Mouse (Mus musculus) MEL (cell line): ENCODE measurements around the gene Pttg1ip. TPM values are rescaled to one million over a fixed set of nuclear protein-coding genes. Genes with fewer than 3 reads are reported as not detected.

ENCODE experiments used
- DNase-seq: peaks from one replicate; pipeline ENCODE4 v3.0.0; 2011; ENCODE audit warnings: low read depth, low spot score
- H3K27ac ChIP-seq: 2 replicates; pipeline ENCODE4 v1.5.1; 2012; ENCODE audit warnings: low read depth, mild to moderate bottlenecking, control low read depth, low read length, moderate library complexity; ENCODE audit not compliant: control insufficient read depth
- H3K27me3 ChIP-seq, 2 experiments: fragments of 150-350 bp in 1 of 2; sonication (generic) in 1 of 2; 2 replicates each; pipeline ENCODE4 v1.6.1; 2012; ENCODE audit warnings: low read length in 2 of 2, mild to moderate bottlenecking in 2 of 2, improper control_type of control experiment in 1 of 2, moderate library complexity in 1 of 2; ENCODE audit not compliant: insufficient read depth in 2 of 2, control insufficient read depth in 1 of 2
- H3K36me3 ChIP-seq, 2 experiments: 2 replicates each; pipeline ENCODE4 v1.6.1; 2012 to 2014; ENCODE audit warnings: low read length in 2 of 2, improper control_type of control experiment in 1 of 2, inconsistent platforms in 1 of 2, mild to moderate bottlenecking in 1 of 2; ENCODE audit not compliant: insufficient read depth in 2 of 2, control insufficient read depth in 1 of 2
- H3K4me1 ChIP-seq, 2 experiments: fragments of 150-350 bp in 1 of 2; sonication (generic) in 1 of 2; 2 replicates each; pipeline ENCODE4 v1.6.1; 2012; ENCODE audit warnings: low read length in 2 of 2, improper control_type of control experiment in 1 of 2, mild to moderate bottlenecking in 1 of 2; ENCODE audit not compliant: insufficient read depth in 2 of 2, control insufficient read depth in 1 of 2
- H3K4me3 ChIP-seq, 2 experiments: fragments of 150-350 bp in 1 of 2; sonication (generic) in 1 of 2; 2 replicates each; pipeline ENCODE4 v1.5.1; 2012; ENCODE audit warnings: low read depth in 2 of 2, low read length in 2 of 2, mild to moderate bottlenecking in 2 of 2, moderate library complexity in 2 of 2, control low read depth in 1 of 2, improper control_type of control experiment in 1 of 2; ENCODE audit not compliant: control insufficient read depth in 1 of 2, insufficient read depth in 1 of 2
- H3K79me2 ChIP-seq: 2 replicates; pipeline ENCODE4 v1.6.1; 2012; ENCODE audit warnings: mild to moderate bottlenecking, low read length, moderate library complexity; ENCODE audit not compliant: control insufficient read depth, poor library complexity, insufficient read depth
- H3K9ac ChIP-seq: 2 replicates; pipeline ENCODE4 v1.6.1; 2012; ENCODE audit warnings: low read depth, mild to moderate bottlenecking, control low read depth, low read length, moderate library complexity; ENCODE audit not compliant: control insufficient read depth, poor library complexity, severe bottlenecking
- H3K9me3 ChIP-seq: fragments of 150-350 bp; sonication (generic); replicated peaks from 2 replicates; pipeline ENCODE4 v1.6.1; 2012; ENCODE audit warnings: mild to moderate bottlenecking, low read length, improper control_type of control experiment, moderate library complexity; ENCODE audit not compliant: insufficient read depth
- BHLHE40 ChIP-seq: IDR thresholded peaks from 2 replicates; pipeline ENCODE4 v1.6.1; 2012; ENCODE audit warnings: low read depth, mild to moderate bottlenecking, inconsistent platforms, low read length, improper control_type of control experiment, borderline replicate concordance
- CTCF ChIP-seq, 3 experiments: IDR thresholded peaks in 2 of 3; conservative IDR thresholded peaks in 1 of 3; 2 replicates each; pipeline ENCODE4 v1.5.1; 2011 to 2012; ENCODE audit warnings: low read length in 3 of 3, low read depth in 2 of 3, mild to moderate bottlenecking in 2 of 3, improper control_type of control experiment in 1 of 3, inconsistent platforms in 1 of 3, mixed read lengths in 1 of 3, moderate library complexity in 1 of 3; ENCODE audit not compliant: control insufficient read depth in 1 of 3, insufficient read depth in 1 of 3, poor library complexity in 1 of 3, severe bottlenecking in 1 of 3
- ETS1 ChIP-seq: IDR thresholded peaks from 2 replicates; pipeline ENCODE4 v1.6.1; 2012; ENCODE audit warnings: low read depth, mild to moderate bottlenecking, inconsistent platforms, low read length, improper control_type of control experiment, moderate library complexity
- HCFC1 ChIP-seq: IDR thresholded peaks from 2 replicates; pipeline ENCODE4 v1.6.1; 2012; ENCODE audit warnings: low read depth, mild to moderate bottlenecking, inconsistent platforms, low read length, improper control_type of control experiment, moderate library complexity
- KAT2A ChIP-seq: conservative IDR thresholded peaks from 2 replicates; pipeline ENCODE4 v1.6.1; 2012; ENCODE audit warnings: low read depth, low read length, improper control_type of control experiment, inconsistent platforms
- MAZ ChIP-seq: IDR thresholded peaks from 2 replicates; pipeline ENCODE4 v1.6.1; 2012; ENCODE audit warnings: low read depth, mild to moderate bottlenecking, inconsistent platforms, low read length, improper control_type of control experiment
- MEF2A ChIP-seq: IDR thresholded peaks from 2 replicates; pipeline ENCODE4 v1.6.1; 2014; ENCODE audit warnings: low read depth, mild to moderate bottlenecking, inconsistent platforms, low read length, improper control_type of control experiment; ENCODE audit not compliant: poor library complexity, insufficient replicate concordance, severe bottlenecking; ENCODE audit errors: extremely low read depth
- MXI1 ChIP-seq: IDR thresholded peaks from 2 replicates; pipeline ENCODE4 v1.6.1; 2011; ENCODE audit warnings: mild to moderate bottlenecking, low read depth, low read length, improper control_type of control experiment
- MYC ChIP-seq: IDR thresholded peaks from 2 replicates; pipeline ENCODE4 v1.6.1; 2011; ENCODE audit warnings: low read depth, mild to moderate bottlenecking, low read length, improper control_type of control experiment, moderate library complexity
- POLR2A ChIP-seq, 2 experiments: IDR thresholded peaks; 2 replicates each; pipeline ENCODE4 v1.6.1; 2011 to 2012; ENCODE audit warnings: low read length in 2 of 2, mild to moderate bottlenecking in 2 of 2, control low read depth in 1 of 2, improper control_type of control experiment in 1 of 2, low read depth in 1 of 2, moderate library complexity in 1 of 2; ENCODE audit not compliant: control insufficient read depth in 1 of 2, insufficient read depth in 1 of 2, poor library complexity in 1 of 2
- POLR2AphosphoS5 ChIP-seq: IDR thresholded peaks from 2 replicates; pipeline ENCODE4 v1.6.1; 2012; ENCODE audit warnings: low read depth, borderline replicate concordance, mild to moderate bottlenecking, inconsistent platforms, low read length, moderate library complexity, mixed read lengths
- RAD21 ChIP-seq: IDR thresholded peaks from 2 replicates; pipeline ENCODE4 v1.6.1; 2011; ENCODE audit warnings: mild to moderate bottlenecking, low read depth, low read length, improper control_type of control experiment
- SIN3A ChIP-seq: IDR thresholded peaks from 2 replicates; pipeline ENCODE4 v1.6.1; 2012; ENCODE audit warnings: low read length, improper control_type of control experiment, inconsistent platforms
- SMC3 ChIP-seq: IDR thresholded peaks from 2 replicates; pipeline ENCODE4 v1.6.1; 2011; ENCODE audit warnings: low read depth, low read length, improper control_type of control experiment
- TAL1 ChIP-seq: IDR thresholded peaks from 2 replicates; pipeline ENCODE4 v1.6.1; 2012; ENCODE audit warnings: mild to moderate bottlenecking, inconsistent platforms, low read length, moderate library complexity, mixed read lengths
- UBTF ChIP-seq: IDR thresholded peaks from 2 replicates; pipeline ENCODE4 v1.6.1; 2012; ENCODE audit warnings: low read depth, mild to moderate bottlenecking, inconsistent platforms, low read length, improper control_type of control experiment, moderate library complexity, borderline replicate concordance; ENCODE audit not compliant: insufficient read depth
- USF1 ChIP-seq: IDR thresholded peaks from 2 replicates; pipeline ENCODE4 v1.6.1; 2014; ENCODE audit warnings: low read depth, mild to moderate bottlenecking, inconsistent platforms, low read length, improper control_type of control experiment, moderate library complexity
- polyA plus RNA-seq, 2 experiments: library from polyadenylated mRNA; stranded (reverse) in 1 of 2; unstranded in 1 of 2; fragments of >175 nt in 1 of 2; fragments of >200 nt in 1 of 2; gene quantifications; 2 replicates each; pipeline versions ENCODE4 v1.2.1 to v1.2.4; 2012; ENCODE audit warnings: low replicate concordance in 2 of 2, low read depth in 1 of 2; ENCODE audit not compliant: insufficient read length in 2 of 2, insufficient read depth in 1 of 2, missing spikeins in 1 of 2
- total RNA-seq: library from RNA; depleted of rRNA; stranded (reverse); fragments of 300-350 nt; gene quantifications from 2 replicates; pipeline ENCODE4 v1.2.3, GENCODE M21; 2012

Pttg1ip gene
- total and polyA plus RNA-seq, 3 experiments: 50.4 to 53.1 TPM; not detected in 1

DNA sequence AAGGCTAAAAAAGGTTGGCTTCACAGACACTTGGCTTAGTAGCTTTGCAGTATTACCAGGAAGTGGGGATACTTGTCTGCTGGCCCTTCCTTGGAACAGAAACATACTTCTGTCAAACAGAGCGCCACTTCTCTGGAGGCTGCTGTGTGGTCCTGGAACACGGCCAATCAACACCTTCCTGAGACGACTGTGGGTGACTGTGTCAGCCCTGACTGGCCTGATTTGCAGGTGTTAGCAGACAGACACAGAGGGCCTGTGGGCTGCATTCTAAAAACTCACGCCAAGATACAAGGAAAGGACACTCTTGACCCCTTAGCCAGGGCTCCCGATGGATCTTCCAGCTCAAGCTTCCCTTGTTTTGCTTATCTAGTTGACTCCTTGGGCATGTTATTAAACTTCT lies 23.4 kb downstream of the Pttg1ip start:
- Histone ChIP-seq H3K36me3 (peaks cover 2 to 21% of the 10 kb centered on the region in 2 experiments), H3K27me3 (no peaks in the 10 kb centered on the region), H3K9ac (no peak overlapping the region), H3K79me2 (peaks cover 29% of the 10 kb centered on the region), H3K9me3 (no peaks in the 10 kb centered on the region), H3K4me3 (no peak overlapping the region), H3K27ac (peak overlapping the region; percentile 76), H3K4me1 (peaks cover 6 to 26% of the 10 kb centered on the region in 2 experiments; a peak in 3 of 4 replicates)
- TF ChIP-seq HCFC1 (no peak), SIN3A (no peak), KAT2A (no peak), ETS1 (no peak), TAL1 (no peak), POLR2AphosphoS5 (no peak), CTCF (IDR thresholded peaks at IDR 0.05 in 2 of 3, conservative IDR thresholded peaks at IDR 0.05 in 1 of 3; ENCODE audit: control insufficient read depth in 1 of 3, insufficient read depth in 1 of 3, low read depth in 2 of 3, low read length in 3 of 3, poor library complexity in 1 of 3, severe bottlenecking in 1 of 3) (no peak), MYC (no peak), UBTF (no peak), BHLHE40 (no peak)
- peak; percentile 64 for DNase-seq

GRCm38 (mm10) chr10:77605368-77605767 lies 23.8 kb downstream of the Pttg1ip start:
- H3K36me3 ChIP-seq: peaks cover 4 to 21% of the 10 kb centered on the region in 2 experiments
- H3K27me3 ChIP-seq: no peaks in the 10 kb centered on the region
- DNase-seq: peak; percentile 87
- H3K79me2 ChIP-seq: peaks cover 29% of the 10 kb centered on the region
- no peaks in the 10 kb centered on the region for H3K9me3 ChIP-seq
- peaks cover 6 to 26% of the 10 kb centered on the region in 2 experiments; a peak in 3 of 4 replicates for H3K4me1 ChIP-seq
- peak overlapping the region; percentile 55 to 74 for H3K4me3 ChIP-seq
- H3K9ac ChIP-seq: peak overlapping the region; percentile 60
- H3K27ac ChIP-seq: peak overlapping the region; percentile 76
- no peak; a peak in 1 of 4 replicates for TF ChIP-seq POLR2A (IDR thresholded peaks at IDR 0.05; ENCODE audit: control insufficient read depth in 1 of 2, insufficient read depth in 1 of 2, low read depth in 1 of 2, low read length in 2 of 2, poor library complexity in 1 of 2)
- 0 out of 2 replicates have a peak, but pooled peaks have one; percentile 44 for TF ChIP-seq SIN3A
- no peak for TF ChIP-seq UBTF
- no peak for TF ChIP-seq MEF2A
- TF ChIP-seq BHLHE40: no peak
- TF ChIP-seq SMC3: peak; percentile 64
- peak; percentile 46 to 79 (median 73) for TF ChIP-seq CTCF (IDR thresholded peaks at IDR 0.05 in 2 of 3, conservative IDR thresholded peaks at IDR 0.05 in 1 of 3; ENCODE audit: control insufficient read depth in 1 of 3, insufficient read depth in 1 of 3, low read depth in 2 of 3, low read length in 3 of 3, poor library complexity in 1 of 3, severe bottlenecking in 1 of 3)
- TF ChIP-seq MXI1: 0 out of 2 replicates have a peak, but pooled peaks have one; percentile 20
- TF ChIP-seq USF1: 0 out of 2 replicates have a peak, but pooled peaks have one; percentile 3
- TF ChIP-seq RAD21: peak; percentile 17
- 0 out of 2 replicates have a peak, but pooled peaks have one; percentile 24 for TF ChIP-seq MAZ
- TF ChIP-seq, all 39 proteins: peak for 7
